In the genomic region with DNA sequence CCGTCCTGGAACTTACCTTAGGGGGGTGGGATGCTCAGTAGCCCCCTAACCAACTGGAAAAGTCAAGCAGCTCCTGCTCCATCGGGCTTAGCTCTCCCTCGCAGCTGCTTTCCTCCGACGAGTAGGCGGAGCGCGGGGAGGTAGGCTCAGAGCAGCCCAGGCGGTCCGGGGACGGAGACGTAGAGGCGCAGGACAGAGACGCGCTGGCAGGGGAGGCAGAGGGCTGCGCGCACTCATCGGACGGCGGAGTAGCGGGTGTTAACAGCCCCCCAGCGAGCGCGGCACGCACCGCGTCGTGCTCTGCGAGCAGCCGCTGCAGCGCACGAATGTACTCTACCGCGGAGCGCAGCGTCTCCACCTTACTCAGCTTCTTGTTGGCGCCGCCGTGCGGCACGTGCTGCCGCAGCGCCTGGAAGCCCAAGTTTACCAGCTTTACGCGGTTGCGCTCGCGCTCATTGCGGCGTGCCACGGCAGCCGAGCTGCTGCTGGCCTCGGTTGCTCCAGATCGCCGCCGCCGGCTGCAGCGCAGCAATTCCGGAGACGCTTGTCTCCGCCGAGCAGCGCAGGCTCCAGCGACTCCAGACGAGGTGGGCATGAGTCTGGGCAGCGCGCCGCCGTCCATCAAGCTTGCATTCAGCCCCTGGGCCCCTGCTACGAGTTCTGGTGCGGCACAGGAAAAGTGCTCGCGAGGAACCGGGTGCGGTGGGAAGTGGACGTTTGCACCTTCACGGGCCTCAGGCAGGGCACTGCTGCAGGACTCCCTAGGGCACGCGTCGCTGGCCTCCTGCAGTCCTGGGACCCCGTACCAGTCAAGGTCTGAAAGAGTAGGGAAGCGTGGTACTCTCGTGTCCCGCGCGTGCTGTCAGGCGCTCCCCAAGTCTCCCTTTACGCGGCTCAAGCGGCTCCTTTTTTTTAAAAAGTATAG, we compare ENCODE assay signal across 8 mouse cellular contexts. TPM values are rescaled to one million over a fixed set of nuclear protein-coding genes. Genes with fewer than 3 reads are reported as not detected.
A peak's percentile ranks its signal among the peaks of the same experiment; 100 is the strongest.
DNase-seq lines count a peak whose midpoint lies in the region; ATAC-seq and TF ChIP-seq lines count a peak whose summit lies in the region.

No protein-coding gene starts in this region.

- TF ChIP-seq EP300 in heart, postnatal 0 days (IDR thresholded peaks at IDR 0.05; ENCODE audit: low read depth) = no peak

- ATAC-seq in heart, postnatal 0 days (ENCODE audit: insufficient read depth, low read depth) = peak; percentile 30; the same call in 1 of the 2 replicates
- ATAC-seq in lung, embryonic 14.5 days (ENCODE audit: insufficient read depth) = peak; percentile 68

- intact Hi-C loops in heart, postnatal 25 days (cut with DNase I) = no loop called here

- peak overlapping the region; percentile 70 for H3K4me2 ChIP-seq in heart, postnatal 0 days (ENCODE audit: low read depth, low read length)
- H3K4me2 ChIP-seq in lung, embryonic 14.5 days = peak overlapping the region; percentile 95

- no peak overlapping the region for H3K27ac ChIP-seq in embryonic facial prominence, embryonic 10.5 days (replicated peaks)
- no peak overlapping the region for H3K27ac ChIP-seq in heart, postnatal 0 days (ENCODE audit: low read depth)
- no peak overlapping the region for H3K27ac ChIP-seq in lung, embryonic 14.5 days (ENCODE audit: low read depth)
- H3K27ac ChIP-seq in olfactory bulb, adult 2 months (ENCODE audit: insufficient read depth, low read depth, low read length) = no peak overlapping the region

- no peaks in the 10 kb centered on the region for H3K9me3 ChIP-seq in embryonic facial prominence, embryonic 10.5 days
- no peaks in the 10 kb centered on the region for H3K9me3 ChIP-seq in heart, postnatal 0 days (replicated peaks; ENCODE audit: control insufficient read depth, low read length)
- no peaks in the 10 kb centered on the region for H3K9me3 ChIP-seq in lung, embryonic 14.5 days (ENCODE audit: low read depth, low read length)

- no peak overlapping the region; the same call in 1 of the 2 replicates for H3K9ac ChIP-seq in heart, postnatal 0 days (replicated peaks; ENCODE audit: low read depth, low read length)
- peak overlapping the region; percentile 43 for H3K9ac ChIP-seq in lung, embryonic 14.5 days

- H3K4me3 ChIP-seq in embryonic facial prominence, embryonic 10.5 days = peak overlapping the region; percentile 58
- H3K4me3 ChIP-seq in heart, postnatal 0 days (ENCODE audit: low read depth, low read length) = peak overlapping the region; percentile 36
- peak overlapping the region; percentile 42 for H3K4me3 ChIP-seq in lung, embryonic 14.5 days (ENCODE audit: low read depth, low read length)
- peak overlapping the region; percentile 45 for H3K4me3 ChIP-seq in olfactory bulb, adult 2 months (ENCODE audit: insufficient read depth, low read depth, low read length)

- WGBS in embryonic facial prominence, embryonic 10.5 days = under 1% methylated on average over 90 of the region's 90 CpGs
- under 1% methylated on average over 89 of the region's 90 CpGs for WGBS in heart, postnatal 0 days
- under 1% methylated on average over 90 of the region's 90 CpGs for WGBS in lung, embryonic 14.5 days
- under 1% methylated on average over 90 of the region's 90 CpGs for WGBS in olfactory bulb, adult 2 months

- H3K36me3 ChIP-seq in embryonic facial prominence, embryonic 10.5 days (replicated peaks) = no peaks in the 10 kb centered on the region
- H3K36me3 ChIP-seq in heart, postnatal 0 days (replicated peaks; ENCODE audit: control insufficient read depth, insufficient read depth, low read length) = no peaks in the 10 kb centered on the region
- no peaks in the 10 kb centered on the region for H3K36me3 ChIP-seq in lung, embryonic 14.5 days (ENCODE audit: insufficient read depth)

- peak; percentile 90 for DNase-seq in heart, adult 11 months
- no peak for DNase-seq in heart, postnatal 25 days (ENCODE audit: low spot score)
- peak; percentile 82 for DNase-seq in embryonic facial prominence, embryonic 10.5 days (ENCODE audit: low spot score)
- peak; percentile 18 for DNase-seq in heart, postnatal 0 days (ENCODE audit: low spot score)
- peak; percentile 24 for DNase-seq in layer of hippocampus, adult 9-11 months
- DNase-seq in lung, embryonic 14.5 days = peak; percentile 88
- DNase-seq in thymus, postnatal 4 days = peak; percentile 73

- TF ChIP-seq CTCF in heart, postnatal 0 days (IDR thresholded peaks at IDR 0.05; ENCODE audit: low read depth) = no peak; the same call in 1 of the 2 replicates
- TF ChIP-seq CTCF in lung, embryonic 14.5 days (IDR thresholded peaks at IDR 0.05; ENCODE audit: low read depth) = peak; percentile 53
- no peak; the same call in 1 of the 2 replicates for TF ChIP-seq CTCF in olfactory bulb, adult 2 months (IDR thresholded peaks at IDR 0.05; ENCODE audit: insufficient read depth, low read depth, low read length)

- TF ChIP-seq POLR2A in olfactory bulb, adult 2 months (IDR thresholded peaks at IDR 0.05; ENCODE audit: insufficient read depth, low read depth, low read length) = 0 out of 2 replicates have a peak, but pooled peaks have one; percentile 5

- H3K4me1 ChIP-seq in embryonic facial prominence, embryonic 10.5 days = peaks cover 26% of the 10 kb centered on the region
- peaks cover 6% of the 10 kb centered on the region; the same call in 1 of the 2 replicates for H3K4me1 ChIP-seq in heart, postnatal 0 days (ENCODE audit: control insufficient read depth, insufficient read depth)
- H3K4me1 ChIP-seq in lung, embryonic 14.5 days (ENCODE audit: insufficient read depth) = no peaks in the 10 kb centered on the region
- H3K4me1 ChIP-seq in olfactory bulb, adult 2 months (ENCODE audit: control insufficient read depth, insufficient read depth, low read length) = peaks cover 24% of the 10 kb centered on the region

- peaks cover 89% of the 10 kb centered on the region for H3K27me3 ChIP-seq in embryonic facial prominence, embryonic 10.5 days (replicated peaks; ENCODE audit: low read depth, poor library complexity, severe bottlenecking)
- H3K27me3 ChIP-seq in heart, postnatal 0 days (ENCODE audit: control insufficient read depth, insufficient read depth, low read length) = peaks cover 74% of the 10 kb centered on the region
- peaks cover 82% of the 10 kb centered on the region for H3K27me3 ChIP-seq in lung, embryonic 14.5 days (ENCODE audit: insufficient read depth, low read length)

RNA-seq across cellular contexts. Expression of a gene that starts 0.9 kb away (rescaled TPM):
- total RNA-seq in heart, postnatal 25 days (2021) = not detected
- polyA plus RNA-seq in embryonic facial prominence, embryonic 10.5 days (2016; fragmentation: Nextera tagmentation; extraction: Ambion mirVana) = 0.25 and 0.52 TPM in 2 replicates
- total RNA-seq in heart, postnatal 0 days (2014; rRNA removed; ENCODE audit: low replicate concordance) = not detected in 2 replicates
- polyA plus RNA-seq in heart, postnatal 0 days (2015; fragmentation: Nextera tagmentation; extraction: Ambion mirVana) = not detected in 2 replicates
- polyA plus RNA-seq in lung, embryonic 14.5 days (2014; fragmentation: Nextera tagmentation; extraction: Ambion mirVana) = 2.2 and 3.3 TPM in 2 replicates
- not detected in 2 replicates for polyA plus RNA-seq in olfactory bulb, adult 2 months (2012; ENCODE audit: insufficient read depth, insufficient read length, low replicate concordance, missing spikeins)

RNA-seq across cellular contexts. Expression of a gene that starts 36.7 kb away (rescaled TPM):
- total RNA-seq in heart, postnatal 25 days (2021) = 1 to 10 TPM in 1 of 2 experiments, under 1 TPM in 1; 0.34 to 1.5 TPM
- 4.4 and 4.6 TPM in 2 replicates for polyA plus RNA-seq in embryonic facial prominence, embryonic 10.5 days (2016; fragmentation: Nextera tagmentation; extraction: Ambion mirVana)
- total RNA-seq in heart, postnatal 0 days (2014; rRNA removed; ENCODE audit: low replicate concordance) = 0.46 and 0.50 TPM in 2 replicates
- 1.1 and 1.7 TPM in 2 replicates for polyA plus RNA-seq in heart, postnatal 0 days (2015; fragmentation: Nextera tagmentation; extraction: Ambion mirVana)
- 1.1 and 2.1 TPM in 2 replicates for polyA plus RNA-seq in lung, embryonic 14.5 days (2014; fragmentation: Nextera tagmentation; extraction: Ambion mirVana)
- polyA plus RNA-seq in olfactory bulb, adult 2 months (2012; ENCODE audit: insufficient read depth, insufficient read length, low replicate concordance, missing spikeins) = not detected in 2 replicates

RNA-seq across cellular contexts. Expression of a gene that starts 37.2 kb away (rescaled TPM):
- not detected for total RNA-seq in heart, postnatal 25 days (2021)
- polyA plus RNA-seq in embryonic facial prominence, embryonic 10.5 days (2016; fragmentation: Nextera tagmentation; extraction: Ambion mirVana) = 5.6 and 6.9 TPM in 2 replicates
- total RNA-seq in heart, postnatal 0 days (2014; rRNA removed; ENCODE audit: low replicate concordance) = 0.15 TPM in 2 replicates
- polyA plus RNA-seq in heart, postnatal 0 days (2015; fragmentation: Nextera tagmentation; extraction: Ambion mirVana) = 0.19 and 0.81 TPM in 2 replicates
- polyA plus RNA-seq in lung, embryonic 14.5 days (2014; fragmentation: Nextera tagmentation; extraction: Ambion mirVana) = 0.55 and 0.84 TPM in 2 replicates
- polyA plus RNA-seq in olfactory bulb, adult 2 months (2012; ENCODE audit: insufficient read depth, insufficient read length, low replicate concordance, missing spikeins) = not detected in 2 replicates

Comparison
In these comparisons a context has a peak if more than half of its experiments do, and no peak if none do; other contexts are left out.
1. RNA of a gene that starts 36.7 kb away (polyA plus RNA-seq): not detected in olfactory bulb, adult 2 months; 4.4 to 4.6 TPM in embryonic facial prominence, embryonic 10.5 days, 1.1 to 2.1 TPM in lung, embryonic 14.5 days and 1.1 to 1.7 TPM in heart, postnatal 0 days; every median in the first group is over 10 times any median in the second.
2. Peak in every context shown above with its lines, with median percentiles within 50 percentile points of each other: H3K4me3 ChIP-seq.